Mouse (Mus musculus) hindbrain, embryonic 14.5 days (tissue): ENCODE results near the gene Astn2. TPM values are rescaled to one million over a fixed set of nuclear protein-coding genes. Genes with fewer than 3 reads are reported as not detected.

Experiments used
- ATAC-seq: fragments of 200-750 bp; cut with Nextera tagmentation; 2 replicates; pipeline ENCODE4 v1.8.0; 2017; ENCODE audit warnings: moderate number of reproducible peaks, mild to moderate bottlenecking, moderate TSS enrichment, moderate library complexity; ENCODE audit not compliant: low FRiP score
- DNase-seq: peaks from one replicate; pipeline ENCODE4 v3.0.0-alpha.2; 2015; ENCODE audit warnings: low spot score
- H3K27ac ChIP-seq: fragments of 300-500 bp; sonication (generic); 2 replicates; pipeline ENCODE4 v1.5.1; 2014; ENCODE audit warnings: mild to moderate bottlenecking, moderate library complexity
- H3K27me3 ChIP-seq: fragments of 300-500 bp; sonication (generic); 2 replicates; pipeline ENCODE4 v1.6.1; 2014; ENCODE audit warnings: mild to moderate bottlenecking, low read length, mixed read lengths; ENCODE audit not compliant: control insufficient read depth, insufficient read depth
- H3K36me3 ChIP-seq: fragments of 300-500 bp; sonication (generic); replicated peaks from 2 replicates; pipeline ENCODE4 v1.6.1; 2014; ENCODE audit not compliant: control insufficient read depth, insufficient read depth
- H3K4me1 ChIP-seq: fragments of 300-500 bp; sonication (generic); replicated peaks from 2 replicates; pipeline ENCODE4 v1.6.1; 2014; ENCODE audit warnings: antibody characterized with exemption, low read length, mixed read lengths; ENCODE audit not compliant: control insufficient read depth, insufficient read depth
- H3K4me2 ChIP-seq: fragments of 300-500 bp; sonication (generic); replicated peaks from 2 replicates; pipeline ENCODE4 v1.6.1; 2014; ENCODE audit warnings: mild to moderate bottlenecking, moderate library complexity
- H3K4me3 ChIP-seq: fragments of 300-500 bp; sonication (generic); replicated peaks from 2 replicates; pipeline ENCODE4 v1.5.1; 2014; ENCODE audit warnings: mild to moderate bottlenecking, low read length
- H3K9ac ChIP-seq: fragments of 300-500 bp; sonication (generic); 2 replicates; pipeline ENCODE4 v1.6.1; 2014
- H3K9me3 ChIP-seq: fragments of 300-500 bp; sonication (generic); 2 replicates; pipeline ENCODE4 v1.6.1; 2016; ENCODE audit warnings: low read length; ENCODE audit not compliant: control insufficient read depth
- WGBS: fragments of 180-500 bp; shearing (Covaris S2); extraction: QIAGEN DNeasy Blood & Tissue Kit; methylation state at CpG from one replicate; pipeline ENCODE4 v1.1.7; 2014; 5-methylcytosine and 5-hydroxymethylcytosine counted together
- polyA plus RNA-seq: library from polyadenylated mRNA; unstranded; fragments of >200 nt; fragmentation: Nextera tagmentation; extraction: Ambion mirVana; gene quantifications from 2 replicates; pipeline ENCODE4 v1.2.1, GENCODE M21; 2014

The Astn2 gene
- polyA plus RNA-seq, 1 experiment from 2014 or later, result 4.4 TPM

DNA sequence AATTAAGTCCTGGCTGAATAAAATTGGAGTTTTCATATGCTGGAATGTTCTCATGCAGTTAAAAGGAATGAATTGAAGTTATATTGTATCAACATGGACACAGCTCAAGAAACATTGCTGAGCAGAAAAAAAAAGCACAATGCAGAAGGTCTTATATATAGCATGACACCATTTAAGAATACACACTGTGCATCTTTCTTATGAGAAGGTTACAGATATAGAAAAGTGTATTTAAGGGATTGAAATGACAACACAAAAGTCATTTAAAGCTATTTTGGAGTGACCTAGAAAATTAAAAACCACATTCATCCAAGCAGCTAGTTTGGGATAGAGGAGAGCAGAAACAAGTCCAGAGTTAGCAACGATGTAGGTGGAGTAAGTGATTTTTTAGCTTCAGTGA is 571.4 kb downstream of the Astn2 start:
- ATAC-seq, result no peak
- Histone ChIP-seq H3K4me2 (no peak overlapping the region), H3K27ac (no peak overlapping the region), H3K4me3 (no peak overlapping the region), H3K4me1 (no peaks in the 10 kb centered on the region), H3K36me3 (no peaks in the 10 kb centered on the region), H3K9ac (no peak overlapping the region), H3K27me3 (peaks cover 58% of the 10 kb centered on the region), H3K9me3 (no peaks in the 10 kb centered on the region)
- 84% methylated on average over 1 of the region's 1 CpGs for WGBS
- DNase-seq, result no peak

DNA sequence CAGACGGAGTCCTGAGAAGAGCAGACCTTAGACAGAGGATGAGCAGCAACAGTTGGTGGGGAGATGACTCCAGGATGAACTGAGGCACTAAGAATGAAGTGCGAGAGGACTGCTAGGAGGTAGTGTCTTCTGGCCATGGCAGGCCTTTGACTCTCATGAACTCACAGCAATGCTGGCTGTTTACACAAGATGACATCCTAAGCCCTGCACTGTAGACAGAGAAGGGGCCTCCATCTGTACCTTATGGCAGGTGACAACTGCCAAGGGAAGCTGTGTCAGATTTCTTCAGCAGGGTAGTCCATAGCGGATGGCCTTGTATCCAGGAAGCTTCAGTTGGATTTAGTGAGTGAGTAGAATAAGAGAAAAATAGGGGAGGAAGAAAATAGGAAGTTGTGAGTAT is 572.5 kb downstream of the Astn2 start:
- Histone ChIP-seq H3K4me1 (no peaks in the 10 kb centered on the region), H3K9me3 (no peaks in the 10 kb centered on the region), H3K36me3 (no peaks in the 10 kb centered on the region), H3K4me3 (no peak overlapping the region), H3K9ac (no peak overlapping the region), H3K27me3 (peaks cover 47% of the 10 kb centered on the region), H3K4me2 (no peak overlapping the region), H3K27ac (no peak overlapping the region)
- ATAC-seq, result no peak
- 84% methylated on average over 3 of the region's 3 CpGs for WGBS
- no peak for DNase-seq

DNA sequence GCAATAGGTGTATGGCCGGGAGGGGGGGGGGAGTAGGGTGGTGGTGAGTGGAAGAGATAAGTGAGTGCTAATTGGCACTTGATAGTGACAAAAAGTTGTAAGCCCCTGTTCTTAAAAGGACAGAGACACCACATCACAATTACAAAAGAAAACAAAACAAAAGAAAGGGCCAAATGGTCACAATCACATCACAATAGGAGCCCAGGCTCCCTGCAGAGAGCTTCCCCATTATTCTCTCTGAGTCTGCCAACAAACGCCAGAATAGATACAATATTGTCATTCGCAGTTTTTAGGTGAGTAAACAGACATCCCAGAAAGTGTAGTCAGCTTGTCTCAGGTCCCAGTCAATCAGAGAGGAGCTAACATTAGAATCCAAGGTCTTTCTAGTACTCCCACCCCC is 573.9 kb downstream of the Astn2 start:
- Histone ChIP-seq H3K9me3 (no peaks in the 10 kb centered on the region), H3K4me1 (no peaks in the 10 kb centered on the region), H3K9ac (no peak overlapping the region), H3K27me3 (peaks cover 39% of the 10 kb centered on the region), H3K36me3 (no peaks in the 10 kb centered on the region), H3K4me3 (no peak overlapping the region), H3K4me2 (no peak overlapping the region), H3K27ac (no peak overlapping the region)
- DNase-seq (no peak), ATAC-seq (no peak)
- 3% methylated on average over 3 of the region's 3 CpGs for WGBS

DNA sequence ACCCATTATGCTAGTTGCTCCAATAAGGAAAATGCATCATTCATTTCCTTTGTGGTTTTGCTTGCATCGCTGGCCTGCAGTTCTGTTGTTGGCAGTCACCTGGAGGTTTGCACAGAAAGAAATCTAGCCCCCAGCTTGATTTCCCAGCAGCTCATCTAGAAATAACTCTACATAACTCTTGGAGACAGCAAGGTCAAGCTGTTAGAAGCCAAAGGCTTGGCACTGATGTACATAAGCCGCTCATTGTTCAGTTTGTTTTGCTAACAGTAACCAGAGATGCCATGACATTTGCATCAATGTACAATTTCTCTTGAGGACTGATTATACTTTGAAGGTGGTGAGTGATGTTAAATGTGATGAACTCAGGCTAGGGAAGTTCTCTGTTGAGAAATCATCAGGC is 583.3 kb downstream of the Astn2 start:
- Histone ChIP-seq H3K27me3 (no peaks in the 10 kb centered on the region), H3K36me3 (no peaks in the 10 kb centered on the region), H3K4me2 (no peak overlapping the region), H3K4me3 (no peak overlapping the region), H3K9me3 (no peaks in the 10 kb centered on the region), H3K9ac (no peak overlapping the region), H3K4me1 (peaks cover 14% of the 10 kb centered on the region), H3K27ac (no peak overlapping the region)
- DNase-seq (no peak), ATAC-seq (no peak)
- WGBS, result 71% methylated on average over 2 of the region's 2 CpGs

DNA sequence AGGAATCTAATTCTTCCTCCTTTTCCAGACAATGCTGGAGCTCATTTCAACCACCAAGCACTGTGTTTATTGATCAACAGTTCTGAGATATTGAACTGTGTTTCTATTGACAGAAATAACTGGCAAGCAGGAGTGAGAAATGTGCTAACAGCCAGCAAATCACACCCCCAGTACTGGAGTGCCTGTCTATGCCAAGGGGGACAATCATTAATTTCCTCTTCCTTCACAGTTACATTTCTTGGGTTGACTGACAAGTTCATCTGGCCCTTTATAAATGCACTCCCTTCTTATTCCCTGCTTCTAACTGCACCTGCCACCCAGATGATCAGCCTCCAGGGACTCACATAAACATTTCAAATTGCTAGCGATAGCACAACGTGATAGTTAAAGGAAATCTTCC is 584.2 kb downstream of the Astn2 start:
- no peak for DNase-seq
- no peak for ATAC-seq
- Histone ChIP-seq H3K4me3 (no peak overlapping the region), H3K9ac (no peak overlapping the region), H3K27me3 (no peaks in the 10 kb centered on the region), H3K4me1 (peaks cover 14% of the 10 kb centered on the region), H3K27ac (no peak overlapping the region), H3K9me3 (no peaks in the 10 kb centered on the region), H3K4me2 (no peak overlapping the region), H3K36me3 (no peaks in the 10 kb centered on the region)
- 28% methylated on average over 2 of the region's 2 CpGs for WGBS

- H3K4me2 ChIP-seq, result no peak overlapping the region
- H3K9ac ChIP-seq, result no peak overlapping the region
- no peak overlapping the region for H3K27ac ChIP-seq
- no peaks in the 10 kb centered on the region for H3K9me3 ChIP-seq
- DNase-seq (no peak), ATAC-seq (no peak)
- H3K27me3 ChIP-seq, result no peaks in the 10 kb centered on the region
- H3K4me3 ChIP-seq, result no peak overlapping the region
- no peaks in the 10 kb centered on the region for H3K36me3 ChIP-seq
- H3K4me1 ChIP-seq, result peaks cover 14% of the 10 kb centered on the region
- 50% methylated on average over 3 of the region's 3 CpGs for WGBS
These were observed 584.6 kb downstream of the Astn2 start for GRCm38 (mm10) chr4:65819835-65820234.

DNA sequence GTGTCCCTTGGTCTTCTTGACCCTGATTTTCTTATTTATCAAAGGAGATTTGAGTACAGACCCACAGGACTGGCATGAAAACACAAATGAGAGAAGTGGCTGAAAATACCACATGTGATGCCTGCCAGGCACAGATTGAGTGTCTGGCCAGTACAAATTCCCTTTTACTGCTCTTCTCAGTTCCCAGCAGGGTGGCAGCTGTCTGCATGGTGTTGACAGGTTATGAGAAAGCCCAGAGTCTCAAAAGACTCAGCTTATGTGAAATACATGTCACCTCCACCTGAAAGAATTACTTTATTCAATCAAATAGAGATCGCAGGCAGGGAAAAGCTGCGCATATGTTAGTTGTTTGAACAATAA is 590.3 kb downstream of the Astn2 start:
- DNase-seq, result no peak
- no peaks in the 10 kb centered on the region for H3K36me3 ChIP-seq
- H3K9ac ChIP-seq, result no peak overlapping the region
- WGBS, result 76% methylated on average over 2 of the region's 2 CpGs
- H3K4me1 ChIP-seq, result no peaks in the 10 kb centered on the region
- no peak overlapping the region for H3K27ac ChIP-seq
- no peak overlapping the region for H3K4me2 ChIP-seq
- no peak overlapping the region for H3K4me3 ChIP-seq
- ATAC-seq, result no peak
- H3K9me3 ChIP-seq, result no peaks in the 10 kb centered on the region
- no peaks in the 10 kb centered on the region for H3K27me3 ChIP-seq

GRCm38 (mm10) chr4:65813500-65814175 is 590.8 kb downstream of the Astn2 start:
- ATAC-seq (no peak), DNase-seq (no peak)
- Histone ChIP-seq H3K9ac (no peak overlapping the region), H3K27ac (no peak overlapping the region), H3K4me2 (no peak overlapping the region), H3K27me3 (no peaks in the 10 kb centered on the region), H3K4me3 (no peak overlapping the region), H3K9me3 (no peaks in the 10 kb centered on the region), H3K36me3 (no peaks in the 10 kb centered on the region), H3K4me1 (no peaks in the 10 kb centered on the region)
- 90% methylated on average over 1 of the region's 1 CpGs for WGBS

DNA sequence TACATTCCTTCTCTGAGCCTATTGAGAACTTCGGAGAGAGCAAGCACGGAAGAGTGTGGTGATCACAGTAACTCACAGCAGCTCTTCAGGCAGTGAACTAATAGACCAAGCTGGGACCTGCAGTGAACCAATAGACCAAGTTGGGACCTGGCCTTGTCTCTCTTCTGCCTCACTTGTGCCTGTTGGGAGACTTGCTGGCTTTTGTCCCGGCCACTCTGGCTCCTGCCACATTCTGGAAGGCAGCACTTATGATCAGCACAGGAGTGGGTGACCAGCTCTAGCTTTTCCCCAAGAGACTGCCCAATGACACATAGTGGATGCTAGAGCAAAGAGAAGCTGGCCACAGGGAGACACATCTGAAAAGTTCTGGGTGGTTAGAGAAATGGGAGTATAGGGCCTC is 597.1 kb downstream of the Astn2 start:
- ATAC-seq, result no peak
- 0 out of 2 replicates have a peak, but pooled peaks cover 4% of the 10 kb centered on the region for H3K4me1 ChIP-seq
- WGBS, result 78% methylated on average over 3 of the region's 3 CpGs
- no peak overlapping the region for H3K4me3 ChIP-seq
- DNase-seq, result no peak
- no peaks in the 10 kb centered on the region for H3K27me3 ChIP-seq
- H3K9ac ChIP-seq, result no peak overlapping the region
- H3K4me2 ChIP-seq, result no peak overlapping the region
- H3K9me3 ChIP-seq, result no peaks in the 10 kb centered on the region
- H3K27ac ChIP-seq, result no peak overlapping the region
- H3K36me3 ChIP-seq, result no peaks in the 10 kb centered on the region

GRCm38 (mm10) chr4:65801204-65801603 is 603.2 kb downstream of the Astn2 start:
- DNase-seq, result no peak
- 83% methylated on average over 3 of the region's 3 CpGs for WGBS

More at GRCm38 (mm10) chr4:65801204-65801603, 603.2 kb downstream of the Astn2 start:
- H3K27me3 ChIP-seq, result no peaks in the 10 kb centered on the region
- 0 out of 2 replicates have a peak, but pooled peaks cover 4% of the 10 kb centered on the region for H3K4me1 ChIP-seq
- no peak overlapping the region for H3K4me2 ChIP-seq
- H3K9me3 ChIP-seq, result no peaks in the 10 kb centered on the region
- no peaks in the 10 kb centered on the region for H3K36me3 ChIP-seq
- no peak for ATAC-seq
- H3K9ac ChIP-seq, result no peak overlapping the region
- H3K4me3 ChIP-seq, result no peak overlapping the region
- H3K27ac ChIP-seq, result no peak overlapping the region
